Mouse (Mus musculus) CH12.LX (cell line): ENCODE measurements around the gene Pik3c2b. TPM values are rescaled to one million over a fixed set of nuclear protein-coding genes. Genes with fewer than 3 reads are reported as not detected.

ENCODE experiments used
- DNase-seq: peaks from one replicate; pipeline ENCODE4 v3.0.0-alpha.2; 2013; ENCODE audit errors: extremely low read depth
- H3K27ac ChIP-seq: 2 replicates; pipeline ENCODE4 v1.5.1; 2012; ENCODE audit warnings: low read depth, mild to moderate bottlenecking, control low read depth, moderate library complexity; ENCODE audit not compliant: insufficient read depth
- H3K27me3 ChIP-seq: replicated peaks from 2 replicates; pipeline ENCODE3; 2012; ENCODE audit warnings: inconsistent platforms
- H3K36me3 ChIP-seq, 2 experiments: replicated peaks in 1 of 2; 2 replicates each; pipeline versions ENCODE3 to v1.6.1; 2012; ENCODE audit warnings: inconsistent platforms in 1 of 2, low read length in 1 of 2, mild to moderate bottlenecking in 1 of 2, mixed read lengths in 1 of 2, moderate library complexity in 1 of 2; ENCODE audit not compliant: control insufficient read depth in 1 of 2, insufficient read depth in 1 of 2
- H3K4me1 ChIP-seq, 2 experiments: 2 replicates each; pipeline ENCODE4 v1.6.1; 2012; ENCODE audit warnings: inconsistent platforms in 1 of 2, moderate library complexity in 1 of 2; ENCODE audit not compliant: insufficient read depth in 2 of 2, control insufficient read depth in 1 of 2
- H3K4me2 ChIP-seq: 2 replicates; pipeline ENCODE4 v1.6.1; 2012; ENCODE audit warnings: low read depth, mild to moderate bottlenecking, control low read depth; ENCODE audit not compliant: poor library complexity, insufficient read depth, severe bottlenecking
- H3K4me3 ChIP-seq, 3 experiments: fragments of 150-350 bp in 1 of 3; sonication (generic) in 1 of 3; replicated peaks in 1 of 3; 2 replicates each; pipeline versions ENCODE3 to v1.5.1; 2011 to 2012; ENCODE audit warnings: low read depth in 2 of 3, low read length in 2 of 3, mild to moderate bottlenecking in 2 of 3, moderate library complexity in 2 of 3, control low read depth in 1 of 3, improper control_type of control experiment in 1 of 3, inconsistent platforms in 1 of 3, mixed read lengths in 1 of 3; ENCODE audit not compliant: poor library complexity in 1 of 3
- H3K79me2 ChIP-seq: replicated peaks from 2 replicates; pipeline ENCODE4 v1.6.1; 2012; ENCODE audit warnings: mild to moderate bottlenecking, moderate library complexity; ENCODE audit not compliant: control insufficient read depth, poor library complexity, insufficient read depth, severe bottlenecking; ENCODE audit errors: extremely low read depth
- H3K9ac ChIP-seq: 2 replicates; pipeline ENCODE4 v1.6.1; 2012; ENCODE audit warnings: low read depth, mild to moderate bottlenecking, control low read depth, moderate library complexity; ENCODE audit not compliant: insufficient read depth
- H3K9me3 ChIP-seq: replicated peaks from 2 replicates; pipeline ENCODE3; 2012; ENCODE audit warnings: low read length, inconsistent platforms, mixed read lengths
- BHLHE40 ChIP-seq: IDR thresholded peaks from 2 replicates; pipeline ENCODE4 v1.6.1; 2011; ENCODE audit warnings: mild to moderate bottlenecking, low read depth, low read length, improper control_type of control experiment
- CHD1 ChIP-seq: IDR thresholded peaks from 2 replicates; pipeline ENCODE4 v1.6.1; 2012; ENCODE audit warnings: low read depth, low read length, improper control_type of control experiment, inconsistent platforms
- CHD2 ChIP-seq: IDR thresholded peaks from 2 replicates; pipeline ENCODE4 v1.6.1; 2011; ENCODE audit warnings: low read length, improper control_type of control experiment
- CTCF ChIP-seq, 2 experiments: IDR thresholded peaks in 1 of 2; conservative IDR thresholded peaks in 1 of 2; 2 replicates each; pipeline ENCODE4 v1.5.1; 2011 to 2012; ENCODE audit warnings: low read depth in 2 of 2, low read length in 2 of 2, improper control_type of control experiment in 1 of 2, inconsistent platforms in 1 of 2, mild to moderate bottlenecking in 1 of 2, moderate library complexity in 1 of 2
- E2F4 ChIP-seq: IDR thresholded peaks from 2 replicates; pipeline ENCODE4 v1.6.1; 2011; ENCODE audit warnings: low read depth, low read length, improper control_type of control experiment; ENCODE audit not compliant: insufficient replicate concordance
- ELF1 ChIP-seq: IDR thresholded peaks from 2 replicates; pipeline ENCODE4 v1.6.1; 2014; ENCODE audit warnings: low read depth, mild to moderate bottlenecking, inconsistent platforms, low read length, improper control_type of control experiment
- EP300 ChIP-seq: IDR thresholded peaks from 2 replicates; pipeline ENCODE4 v1.6.1; 2011; ENCODE audit warnings: low read length, improper control_type of control experiment
- ETS1 ChIP-seq: conservative IDR thresholded peaks from 2 replicates; pipeline ENCODE4 v1.6.1; 2012; ENCODE audit warnings: low read depth, mild to moderate bottlenecking, inconsistent platforms, low read length, improper control_type of control experiment, moderate library complexity
- GABPA ChIP-seq: IDR thresholded peaks from 2 replicates; pipeline ENCODE4 v1.6.1; 2012; ENCODE audit warnings: low read depth, low read length, improper control_type of control experiment, inconsistent platforms; ENCODE audit not compliant: insufficient replicate concordance
- HCFC1 ChIP-seq: IDR thresholded peaks from 2 replicates; pipeline ENCODE4 v1.6.1; 2012; ENCODE audit warnings: low read depth, mild to moderate bottlenecking, inconsistent platforms, low read length, improper control_type of control experiment
- IRF4 ChIP-seq: IDR thresholded peaks from 2 replicates; pipeline ENCODE4 v1.6.1; 2014; ENCODE audit warnings: low read depth, mild to moderate bottlenecking, inconsistent platforms, low read length, improper control_type of control experiment
- JUN ChIP-seq: IDR thresholded peaks from 2 replicates; pipeline ENCODE4 v1.6.1; 2011; ENCODE audit warnings: low read depth, mild to moderate bottlenecking, low read length, improper control_type of control experiment, moderate library complexity; ENCODE audit not compliant: insufficient read depth
- JUND ChIP-seq: conservative IDR thresholded peaks from 2 replicates; pipeline ENCODE4 v1.6.1; 2011; ENCODE audit warnings: low read depth, low read length, improper control_type of control experiment
- KAT2A ChIP-seq: IDR thresholded peaks from 2 replicates; pipeline ENCODE4 v1.6.1; 2012; ENCODE audit warnings: low read length, improper control_type of control experiment, inconsistent platforms; ENCODE audit not compliant: insufficient replicate concordance
- MAFK ChIP-seq: IDR thresholded peaks from 2 replicates; pipeline ENCODE4 v1.6.1; 2011; ENCODE audit warnings: low read length, improper control_type of control experiment; ENCODE audit not compliant: insufficient replicate concordance
- MAX ChIP-seq: IDR thresholded peaks from 2 replicates; pipeline ENCODE4 v1.6.1; 2011; ENCODE audit warnings: low read length, improper control_type of control experiment
- MAZ ChIP-seq: IDR thresholded peaks from 2 replicates; pipeline ENCODE4 v1.6.1; 2012; ENCODE audit warnings: low read depth, mild to moderate bottlenecking, inconsistent platforms, low read length, improper control_type of control experiment, moderate library complexity
- MEF2A ChIP-seq: IDR thresholded peaks from 2 replicates; pipeline ENCODE4 v1.6.1; 2014; ENCODE audit warnings: low read depth, mild to moderate bottlenecking, inconsistent platforms, low read length, improper control_type of control experiment, borderline replicate concordance
- MXI1 ChIP-seq: IDR thresholded peaks from 2 replicates; pipeline ENCODE4 v1.6.1; 2011; ENCODE audit warnings: mild to moderate bottlenecking, low read depth, low read length, improper control_type of control experiment
- MYC ChIP-seq: IDR thresholded peaks from 2 replicates; pipeline ENCODE4 v1.6.1; 2011; ENCODE audit warnings: low read depth, mild to moderate bottlenecking, improper control_type of control experiment, low read length
- NELFE ChIP-seq: IDR thresholded peaks from 2 replicates; pipeline ENCODE4 v1.6.1; 2011; ENCODE audit warnings: low read depth, low read length, improper control_type of control experiment
- NRF1 ChIP-seq: IDR thresholded peaks from 2 replicates; pipeline ENCODE4 v1.6.1; 2014; ENCODE audit warnings: low read depth, mild to moderate bottlenecking, inconsistent platforms, low read length, improper control_type of control experiment, moderate library complexity
- PAX5 ChIP-seq: IDR thresholded peaks from 2 replicates; pipeline ENCODE4 v1.6.1; 2012; ENCODE audit warnings: low read length, inconsistent platforms, mixed read lengths
- POLR2A ChIP-seq: IDR thresholded peaks from 2 replicates; pipeline ENCODE4 v1.6.1; 2011; ENCODE audit warnings: low read depth, mild to moderate bottlenecking, improper control_type of control experiment, low read length
- POLR2AphosphoS2 ChIP-seq: IDR thresholded peaks from 2 replicates; pipeline ENCODE4 v1.6.1; 2011; ENCODE audit warnings: low read depth, low read length, improper control_type of control experiment
- RAD21 ChIP-seq: IDR thresholded peaks from 2 replicates; pipeline ENCODE4 v1.6.1; 2011; ENCODE audit warnings: low read depth, mild to moderate bottlenecking, low read length, improper control_type of control experiment, moderate library complexity
- RCOR1 ChIP-seq: conservative IDR thresholded peaks from 2 replicates; pipeline ENCODE4 v1.6.1; 2012; ENCODE audit warnings: low read depth, mild to moderate bottlenecking, inconsistent platforms, low read length, improper control_type of control experiment
- SIN3A ChIP-seq: IDR thresholded peaks from 2 replicates; pipeline ENCODE4 v1.6.1; 2012; ENCODE audit warnings: low read length, improper control_type of control experiment, inconsistent platforms
- SMC3 ChIP-seq: IDR thresholded peaks from 2 replicates; pipeline ENCODE4 v1.6.1; 2011; ENCODE audit warnings: low read depth, low read length, improper control_type of control experiment
- TBP ChIP-seq: conservative IDR thresholded peaks from 2 replicates; pipeline ENCODE4 v1.6.1; 2011; ENCODE audit warnings: low read depth, low read length, improper control_type of control experiment
- TCF12 ChIP-seq: IDR thresholded peaks from 2 replicates; pipeline ENCODE4 v1.6.1; 2014; ENCODE audit warnings: low read depth, mild to moderate bottlenecking, inconsistent platforms, low read length, improper control_type of control experiment
- UBTF ChIP-seq: IDR thresholded peaks from 2 replicates; pipeline ENCODE4 v1.6.1; 2012; ENCODE audit warnings: low read depth, mild to moderate bottlenecking, inconsistent platforms, low read length, improper control_type of control experiment, moderate library complexity
- USF1 ChIP-seq: IDR thresholded peaks from 2 replicates; pipeline ENCODE4 v1.6.1; 2014; ENCODE audit warnings: low read depth, mild to moderate bottlenecking, inconsistent platforms, low read length, improper control_type of control experiment
- USF2 ChIP-seq: conservative IDR thresholded peaks from 2 replicates; pipeline ENCODE4 v1.6.1; 2011; ENCODE audit warnings: low read depth, low read length, improper control_type of control experiment
- ZC3H11A ChIP-seq: IDR thresholded peaks from 2 replicates; pipeline ENCODE4 v1.6.1; 2012; ENCODE audit warnings: low read depth, mild to moderate bottlenecking, inconsistent platforms, low read length, improper control_type of control experiment
- ZKSCAN1 ChIP-seq: IDR thresholded peaks from 2 replicates; pipeline ENCODE4 v1.6.1; 2012; ENCODE audit warnings: low read depth, inconsistent platforms, low read length, improper control_type of control experiment, borderline replicate concordance
- ZMIZ1 ChIP-seq: IDR thresholded peaks from 2 replicates; pipeline ENCODE4 v1.6.1; 2012; ENCODE audit warnings: low read depth, mild to moderate bottlenecking, inconsistent platforms, low read length, improper control_type of control experiment
- ZNF384 ChIP-seq: IDR thresholded peaks from 2 replicates; pipeline ENCODE4 v1.6.1; 2012; ENCODE audit warnings: low read depth, low read length, improper control_type of control experiment, inconsistent platforms
- dilution Hi-C: fragments of 300-500 bp; cut with MboI; formaldehyde crosslinking; loops from 2 replicates; pipeline ENCODE4 v1.14.3; 2020; ENCODE audit warnings: low sequenced_read_pairs; ENCODE audit not compliant: extremely low pct_unique_long_range_greater_than_20kb, extremely low pct_ligation_motif_present
- in situ Hi-C: fragments of 300-500 bp; cut with MboI; formaldehyde crosslinking; loops from 3 replicates; pipeline ENCODE4 v1.14.3; 2019; ENCODE audit warnings: low sequenced_read_pairs, low pct_ligation_motif_present, low pct_unique_long_range_greater_than_20kb, mixed read lengths
- polyA plus RNA-seq: library from polyadenylated mRNA; unstranded; fragments of >175 nt; gene quantifications from 2 replicates; pipeline ENCODE4 v1.2.1, GENCODE M21; 2012; ENCODE audit warnings: low read depth; ENCODE audit not compliant: insufficient read length
- total RNA-seq, 2 experiments: library from RNA; depleted of rRNA; stranded (reverse); fragments of 300-350 nt in 1 of 2; fragments of >200 nt in 1 of 2; gene quantifications; 2 replicates each; pipeline ENCODE4 v1.2.3; 2012 to 2014

Pik3c2b gene
- total and polyA plus RNA-seq, 3 experiments: 8.7 to 16.5 (median 12.0) TPM

DNA sequence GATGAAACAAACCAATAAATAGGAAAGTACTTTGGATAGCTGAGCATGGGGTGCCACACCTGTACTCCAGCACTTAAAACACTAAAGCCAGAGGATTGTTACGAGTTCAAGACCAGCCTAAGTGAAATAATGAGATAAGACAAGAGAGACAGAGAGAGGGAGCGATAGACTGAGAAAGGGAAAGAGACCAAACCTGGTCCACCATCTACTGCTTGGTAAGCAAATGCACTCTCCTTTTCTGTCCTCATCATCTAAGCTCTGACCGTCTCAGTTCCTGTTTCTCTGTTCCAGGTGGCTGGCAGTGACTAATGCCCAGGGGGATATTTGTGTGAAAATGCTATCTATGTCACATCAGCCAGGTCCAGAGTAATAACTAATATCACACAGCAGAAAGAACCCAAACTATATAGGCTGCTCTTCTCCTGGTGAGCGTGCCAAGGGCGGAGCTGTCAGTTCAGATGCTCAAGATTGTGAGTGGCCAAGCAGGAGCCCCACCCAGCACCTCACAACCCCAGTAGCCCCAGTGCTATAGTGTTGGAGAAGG, 37.6 kb downstream of the Pik3c2b start:
- DNase-seq: peak; percentile 96
- Histone ChIP-seq H3K4me3 (peak overlapping the region in 2 of 3 experiments; percentile 39 to 47), H3K4me2 (peak overlapping the region; percentile 65), H3K9me3 (no peaks in the 10 kb centered on the region), H3K27ac (peak overlapping the region; percentile 100), H3K79me2 (0 out of 2 replicates have a peak, but pooled peaks cover under 1% of the 10 kb centered on the region), H3K36me3 (peaks cover 41 to 73% of the 10 kb centered on the region in 2 experiments), H3K9ac (peak overlapping the region; percentile 49; the same call in 1 of the 2 replicates), H3K27me3 (no peaks in the 10 kb centered on the region), H3K4me1 (peaks cover 47 to 91% of the 10 kb centered on the region in 2 experiments)
- TF ChIP-seq GABPA (no peak), KAT2A (0 out of 2 replicates have a peak, but pooled peaks have one; percentile 51), RAD21 (no peak; the same call in 1 of the 2 replicates), USF2 (no peak), NRF1 (0 out of 2 replicates have a peak, but pooled peaks have one; percentile 20), ZNF384 (no peak), MAX (peak; percentile 53), ZMIZ1 (0 out of 2 replicates have a peak, but pooled peaks have one; percentile 63), SMC3 (no peak; the same call in 1 of the 2 replicates), IRF4 (peak; percentile 99), JUN (peak; percentile 70), JUND (peak; percentile 82), UBTF (no peak), BHLHE40 (peak; percentile 84), MAZ (peak; percentile 60), MXI1 (0 out of 2 replicates have a peak, but pooled peaks have one; percentile 30), POLR2A (peak; percentile 43), ZC3H11A (no peak), E2F4 (0 out of 2 replicates have a peak, but pooled peaks have one; percentile 19), USF1 (no peak), CTCF (conservative IDR thresholded peaks at IDR 0.05 in 1 of 2, IDR thresholded peaks at IDR 0.05 in 1 of 2; ENCODE audit: low read depth in 2 of 2, low read length in 2 of 2) (no peak), ETS1 (peak; percentile 96), SIN3A (no peak), MYC (peak; percentile 87), CHD2 (peak; percentile 61; the same call in 1 of the 2 replicates), RCOR1 (peak; percentile 87; the same call in 1 of the 2 replicates), POLR2AphosphoS2 (0 out of 2 replicates have a peak, but pooled peaks have one; percentile 36), TBP (peak; percentile 64; the same call in 1 of the 2 replicates), PAX5 (no peak), ELF1 (peak; percentile 68; the same call in 1 of the 2 replicates), MEF2A (peak; percentile 94), TCF12 (peak; percentile 97), ZKSCAN1 (no peak), EP300 (peak; percentile 99), MAFK (peak; percentile 81), CHD1 (no peak), HCFC1 (peak; percentile 8; the same call in 1 of the 2 replicates), NELFE (no peak)
- in situ Hi-C loops: no loop called here
- dilution Hi-C loops: no loop called here
